Mouse (Mus musculus): ENCODE data around the gene Olfr164. TPM values are rescaled to one million over a fixed set of nuclear protein-coding genes. Genes with fewer than 3 reads are reported as not detected.

The Olfr164 gene
- polyA plus RNA-seq, 1 experiment from 2014 or later = not detected

Small RNA genes lying within 50 kb of the gene (microRNA-seq; reads per million reads assigned to microRNA genes)
- gene Gm23612 = not detected

Other genes with a start within 250 kb of the Olfr164 start
- not detected in 2 replicates for gene Olfr165, start 109.1 kb upstream of the Olfr164 start, polyA plus RNA-seq (2015; fragmentation: Nextera tagmentation; extraction: Ambion mirVana)
- gene Olfr166, start 169.6 kb upstream of the Olfr164 start, polyA plus RNA-seq (2015; fragmentation: Nextera tagmentation; extraction: Ambion mirVana) = not detected in 2 replicates
- gene Olfr167, start 208.2 kb upstream of the Olfr164 start, polyA plus RNA-seq (2015; fragmentation: Nextera tagmentation; extraction: Ambion mirVana) = not detected in 2 replicates
- gene Olfr168, start 221.5 kb upstream of the Olfr164 start, polyA plus RNA-seq (2015; fragmentation: Nextera tagmentation; extraction: Ambion mirVana) = not detected in 2 replicates